Mouse (Mus musculus) cerebellum, adult 8-10 months (tissue): ENCODE measurements at regions not wholly inside any gene's neighbourhood (a gene's known extent, or its start where the extent isn't known, plus 50 kb on each side); places are given as distances from the start of the nearest gene placed in this dataset.
A peak's percentile ranks its signal among the peaks of the same experiment; 100 is the strongest.
"Not testable (repeated sequence)": the region's sequence is repeated elsewhere in the genome, so short reads cannot be mapped to it uniquely, and the experiment has no call there.

ENCODE experiments used
- DNase-seq: peaks from one replicate; pipeline ENCODE4 v3.0.0; 2022

DNA sequence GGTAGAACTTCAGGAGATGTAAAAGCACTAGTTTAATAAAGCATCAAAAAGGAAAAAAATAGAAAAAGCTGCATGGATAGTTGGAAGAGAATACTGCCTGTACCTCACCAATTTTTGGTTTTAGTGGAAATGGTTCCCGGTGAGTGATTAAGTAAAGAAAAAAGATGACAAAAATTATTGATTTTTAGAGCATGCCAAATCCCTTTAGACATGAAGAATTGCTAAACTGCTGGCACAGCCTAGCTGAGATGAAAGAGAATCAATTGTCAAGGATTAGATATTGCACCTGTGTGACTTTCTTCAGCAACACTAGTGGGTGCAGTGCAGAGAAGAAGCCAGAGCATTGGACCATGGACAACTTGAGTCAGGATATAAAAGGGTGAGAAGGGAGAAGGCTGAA lies 348.7 kb upstream of the Cpeb2 start:
- DNase-seq = no peak

DNA sequence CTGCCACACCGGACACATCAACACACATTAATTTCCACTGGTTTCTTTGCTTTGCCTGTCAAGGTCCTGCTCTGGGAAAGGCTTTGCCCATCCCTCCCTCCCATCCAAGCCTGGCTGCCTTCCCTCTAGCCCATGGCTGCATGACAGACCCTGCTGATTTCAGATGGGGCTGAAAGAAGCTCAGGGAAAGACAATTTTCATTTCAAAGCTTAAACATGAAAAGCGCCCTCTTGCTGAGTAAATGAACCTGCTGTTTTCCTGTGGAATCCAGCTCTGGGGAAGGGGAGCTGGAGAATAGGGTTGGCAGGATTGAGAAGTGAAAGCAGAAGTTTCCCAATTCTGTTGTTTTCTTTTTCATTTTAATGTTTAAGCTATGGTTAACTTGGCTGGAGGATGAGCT lies 341.1 kb upstream of the Cpeb2 start:
- DNase-seq = peak; percentile 17

DNA sequence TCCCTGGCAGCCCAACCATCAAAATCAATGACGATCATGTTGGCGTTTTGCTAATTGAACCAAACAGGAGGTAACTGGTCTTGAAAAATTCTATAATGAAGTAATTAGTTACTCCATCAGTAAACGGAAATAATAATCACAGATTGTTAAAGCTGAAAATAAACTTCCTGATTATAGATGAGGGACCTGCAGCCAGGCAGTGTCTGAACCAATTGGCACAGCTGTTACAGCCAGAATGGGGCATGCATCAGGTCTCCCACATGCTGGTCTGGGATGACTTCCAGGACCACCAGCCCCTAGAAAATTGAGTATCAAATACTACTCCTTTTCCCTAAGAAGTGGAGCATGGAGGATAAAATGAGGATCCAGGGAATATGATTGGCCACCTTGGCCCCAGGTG lies 326.8 kb upstream of the Cpeb2 start:
- no peak for DNase-seq

DNA sequence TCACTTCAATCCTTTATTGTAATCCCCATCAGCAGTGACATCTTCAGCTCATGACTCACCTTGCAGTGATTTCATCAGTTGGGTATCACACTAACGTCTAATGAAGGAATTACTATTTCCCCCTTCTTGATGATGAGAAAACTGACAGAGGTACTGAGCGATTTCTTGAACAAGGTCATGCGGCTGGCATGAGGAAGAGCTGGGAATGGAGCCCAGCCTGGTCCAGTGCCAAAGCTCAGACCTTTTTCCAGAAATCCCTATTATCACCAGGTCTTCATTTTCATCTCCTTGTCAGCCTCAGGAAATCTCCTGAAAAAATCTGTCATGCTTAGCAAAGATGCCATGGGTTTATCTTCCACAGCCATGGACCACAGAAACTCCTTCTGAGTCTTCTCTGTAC lies 313.6 kb upstream of the Cpeb2 start:
- peak; percentile 65 for DNase-seq

DNA sequence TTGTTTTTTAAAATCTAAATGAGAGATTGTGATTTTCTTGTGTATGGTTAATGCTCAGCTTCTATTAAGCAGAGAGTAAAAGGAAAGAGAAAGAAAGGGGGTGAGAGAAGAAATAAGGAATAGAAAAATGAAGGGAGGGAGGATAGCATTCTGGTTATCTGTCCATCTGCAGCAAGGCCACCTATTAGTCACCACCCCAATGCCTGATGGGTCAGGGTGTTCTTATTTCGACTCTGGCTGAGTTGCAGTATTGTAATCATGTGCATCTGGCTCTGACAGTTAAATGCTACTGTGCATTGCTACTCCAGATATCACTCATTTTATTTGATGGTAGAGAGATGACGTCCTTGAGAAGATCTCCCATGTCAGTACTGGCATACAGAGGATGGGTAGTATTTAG lies 300.9 kb upstream of the Cpeb2 start:
- DNase-seq = no peak

DNA sequence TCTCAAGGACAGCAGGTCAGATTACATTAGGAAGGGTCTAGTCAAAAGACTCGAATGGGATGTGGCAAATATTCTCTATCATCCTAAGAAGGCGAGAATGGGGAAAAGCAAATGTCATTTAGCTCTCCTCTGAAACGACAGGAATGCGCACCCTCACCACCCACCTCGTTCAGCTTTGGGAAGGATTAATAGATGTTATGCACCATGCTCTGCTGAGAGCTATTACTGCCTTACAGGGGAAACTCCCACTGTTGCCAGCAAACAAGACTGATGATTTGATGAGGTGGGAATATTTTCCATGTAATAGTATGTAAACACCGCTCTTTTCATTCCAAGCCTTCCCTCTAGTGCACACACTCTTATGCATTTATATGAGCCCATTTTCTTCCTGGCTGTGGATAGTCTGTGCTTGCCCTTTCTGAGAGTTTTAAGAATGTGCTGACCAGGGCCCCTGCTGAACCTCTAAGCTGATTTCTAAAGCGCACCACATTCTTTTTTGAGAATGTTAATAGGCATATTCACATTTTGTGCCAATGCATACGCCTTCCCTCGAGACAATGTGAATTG lies 273.6 kb upstream of the Cpeb2 start:
- no peak for DNase-seq

DNA sequence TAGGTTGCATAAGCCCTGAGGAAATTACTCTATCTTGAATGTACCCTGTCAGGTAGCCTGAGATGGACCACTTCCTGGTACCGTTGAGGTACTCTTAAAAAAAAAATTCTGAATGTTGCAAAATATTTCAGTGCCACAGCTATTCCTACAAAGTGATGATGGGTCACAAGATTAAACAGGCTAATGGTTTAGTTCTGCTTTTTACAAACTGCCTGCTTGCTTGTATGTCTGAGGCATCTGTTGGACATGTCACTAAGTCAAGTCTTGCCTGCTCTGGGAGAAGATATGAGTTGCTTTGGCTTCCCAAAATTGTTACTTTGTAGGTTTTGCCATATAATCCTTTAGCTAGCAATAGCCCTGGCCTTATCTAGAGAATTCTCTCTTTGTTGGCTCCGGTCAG lies 266.0 kb upstream of the Cpeb2 start:
- not testable (repeated sequence) for DNase-seq

DNA sequence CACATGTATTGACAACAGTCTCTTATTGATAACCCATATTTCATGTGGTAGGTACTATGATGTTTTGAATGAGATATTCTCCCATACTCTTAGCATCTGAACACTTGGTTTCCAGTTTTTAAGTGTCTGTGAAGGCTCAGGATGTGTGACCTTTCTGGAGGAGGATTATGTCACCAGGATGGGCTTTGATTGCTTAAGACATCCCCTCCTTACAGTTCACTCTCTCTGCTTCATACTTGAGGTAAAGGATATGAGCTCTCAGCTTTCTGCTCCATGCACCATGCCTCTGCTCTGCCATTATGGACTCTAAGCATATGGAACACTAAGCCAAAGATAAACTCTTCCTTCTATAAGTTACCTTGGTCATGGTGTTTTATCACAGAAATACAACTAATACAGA lies 263.8 kb upstream of the Cpeb2 start:
- no peak for DNase-seq

DNA sequence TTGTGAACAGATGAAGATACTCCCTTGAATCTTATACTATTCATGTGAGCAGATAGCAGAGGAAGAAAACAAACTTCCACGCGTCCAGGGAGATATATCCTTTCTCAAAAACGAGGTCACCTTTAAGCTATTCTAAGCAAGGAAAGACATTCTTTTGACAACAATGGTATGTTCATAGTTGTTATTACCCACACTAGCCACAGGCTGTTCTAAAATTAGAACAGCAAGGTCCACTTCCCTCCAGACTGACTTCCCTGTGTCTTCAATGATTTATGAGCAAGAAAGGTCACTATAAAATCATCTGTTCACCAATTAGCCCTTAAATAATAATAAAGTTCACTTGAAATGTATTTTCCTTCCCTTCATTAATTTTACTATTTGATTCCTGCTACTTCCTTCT lies 263.3 kb upstream of the Cpeb2 start:
- DNase-seq = no peak

DNA sequence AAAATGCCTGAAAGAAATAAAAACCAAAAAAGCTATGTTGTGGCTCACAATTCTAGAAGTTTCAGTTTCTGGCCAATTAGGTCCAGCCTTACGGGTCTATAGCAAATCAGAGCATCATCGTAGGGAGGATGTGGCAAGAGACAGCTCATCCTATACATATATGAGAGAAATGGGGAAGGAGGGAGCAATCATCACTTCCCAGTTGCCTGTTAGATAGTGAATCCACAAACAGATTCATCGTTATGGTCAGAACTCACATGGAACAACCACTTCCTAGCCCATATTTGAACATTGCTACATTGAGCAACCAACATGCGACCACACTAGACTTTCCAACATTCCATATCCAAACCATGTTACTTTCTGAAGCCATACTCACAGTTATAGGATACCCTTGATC lies 255.9 kb upstream of the Cpeb2 start:
- no peak for DNase-seq

DNA sequence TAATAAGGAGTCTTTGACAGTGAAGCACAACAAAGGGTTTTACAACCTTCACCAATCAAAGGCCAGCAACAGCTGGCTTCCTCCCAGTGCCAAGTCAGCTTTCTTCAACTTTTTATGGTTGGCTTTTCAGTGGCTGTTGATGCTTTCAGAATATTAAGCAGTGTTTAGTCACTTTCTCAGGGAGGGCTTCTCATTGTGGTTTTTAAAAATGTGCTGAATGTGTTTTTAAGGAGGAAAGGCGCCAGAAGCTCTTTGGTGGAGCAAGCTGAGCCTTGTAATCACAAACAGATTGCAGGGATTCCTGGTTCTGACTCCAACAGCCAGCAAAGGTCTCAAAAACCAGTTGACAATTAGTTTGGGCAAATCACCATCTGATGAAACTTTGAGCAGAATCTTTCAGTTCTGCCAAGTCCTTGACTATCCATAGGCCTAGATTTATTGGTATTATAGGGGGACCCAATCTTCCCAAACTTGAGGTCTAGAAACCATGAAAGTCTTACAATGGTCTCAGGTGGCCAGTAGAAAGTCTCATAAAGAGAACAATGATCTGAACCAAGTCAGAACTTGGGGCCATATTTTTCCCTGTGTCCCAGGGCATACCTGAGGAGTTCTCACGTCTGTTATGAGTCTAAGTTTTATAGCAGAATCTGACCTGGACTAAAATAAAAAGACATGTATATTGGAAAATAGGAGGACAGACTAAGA lies 251.9 kb upstream of the Cpeb2 start:
- no peak for DNase-seq

DNA sequence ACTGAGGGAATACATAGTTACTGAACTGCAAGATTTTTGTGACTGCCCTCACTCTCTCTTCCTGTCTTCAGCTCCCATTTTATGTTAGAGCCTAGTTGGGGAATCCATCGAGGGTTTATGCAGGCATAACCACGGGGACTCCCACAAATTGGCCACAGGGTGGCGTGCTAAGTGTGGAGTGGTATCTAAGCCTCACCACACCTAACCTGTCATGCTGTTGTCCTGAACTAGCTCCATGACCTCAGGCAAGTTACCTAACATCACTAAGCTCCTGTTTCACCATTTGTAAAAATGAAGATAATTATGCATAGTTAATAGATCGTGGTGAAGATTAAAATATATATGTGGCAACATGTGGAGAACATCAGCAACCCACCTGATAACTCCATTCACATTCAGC lies 246.8 kb upstream of the Cpeb2 start:
- no peak for DNase-seq

DNA sequence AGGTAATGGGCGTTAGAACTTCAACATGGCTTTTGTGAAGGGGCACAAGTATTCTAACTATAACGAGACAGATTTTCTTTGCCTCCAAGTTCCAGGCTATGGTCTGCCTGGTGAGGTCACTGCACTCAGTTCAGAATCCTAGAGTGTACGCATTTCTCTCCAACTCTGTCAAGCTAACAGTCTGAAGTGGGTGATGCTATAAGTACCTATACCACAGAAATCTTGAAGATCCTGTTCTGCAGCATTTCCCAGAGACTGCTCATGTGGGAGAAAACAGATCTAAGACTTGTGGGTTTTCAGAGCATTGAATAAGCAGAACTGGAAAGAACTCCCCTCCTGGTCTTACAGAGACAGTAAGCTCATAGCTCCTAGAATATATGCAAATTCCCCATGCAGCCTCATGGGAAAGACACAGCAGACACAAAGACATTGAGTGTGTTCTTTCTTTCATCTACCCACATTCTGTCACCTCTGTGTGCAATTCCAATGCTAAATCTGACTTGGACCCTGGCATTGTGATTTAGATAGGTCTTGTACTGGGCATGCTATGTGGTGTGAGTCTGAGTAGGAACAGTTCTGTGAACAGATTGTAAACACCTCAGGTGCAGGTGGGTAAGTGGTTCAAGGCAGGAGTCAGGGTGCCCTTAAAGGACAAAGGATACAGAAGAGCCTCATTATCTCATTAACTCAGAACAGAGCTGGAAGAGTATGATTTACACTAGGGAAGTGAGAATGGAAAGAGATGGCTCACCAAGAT lies 245.1 kb upstream of the Cpeb2 start:
- DNase-seq = no peak

DNA sequence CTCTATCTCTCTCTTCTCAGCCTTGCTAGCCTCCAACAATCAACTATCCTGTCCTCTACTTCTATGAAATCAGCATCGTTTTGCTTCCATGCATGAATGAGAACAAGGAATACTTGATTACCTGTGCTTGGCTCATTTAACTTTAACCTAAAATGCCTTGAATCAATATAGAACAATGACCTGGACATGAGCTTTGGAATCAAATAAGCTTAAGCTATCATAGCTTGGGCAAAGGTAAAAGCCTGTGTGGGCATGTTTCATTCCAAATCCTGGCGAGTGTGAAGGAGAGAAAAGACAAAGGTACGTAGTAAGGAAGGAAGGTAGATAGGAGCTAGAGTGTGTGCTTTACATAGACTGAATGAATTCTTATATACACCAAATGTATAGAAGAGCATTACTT lies 243.7 kb upstream of the Cpeb2 start:
- no peak for DNase-seq

DNA sequence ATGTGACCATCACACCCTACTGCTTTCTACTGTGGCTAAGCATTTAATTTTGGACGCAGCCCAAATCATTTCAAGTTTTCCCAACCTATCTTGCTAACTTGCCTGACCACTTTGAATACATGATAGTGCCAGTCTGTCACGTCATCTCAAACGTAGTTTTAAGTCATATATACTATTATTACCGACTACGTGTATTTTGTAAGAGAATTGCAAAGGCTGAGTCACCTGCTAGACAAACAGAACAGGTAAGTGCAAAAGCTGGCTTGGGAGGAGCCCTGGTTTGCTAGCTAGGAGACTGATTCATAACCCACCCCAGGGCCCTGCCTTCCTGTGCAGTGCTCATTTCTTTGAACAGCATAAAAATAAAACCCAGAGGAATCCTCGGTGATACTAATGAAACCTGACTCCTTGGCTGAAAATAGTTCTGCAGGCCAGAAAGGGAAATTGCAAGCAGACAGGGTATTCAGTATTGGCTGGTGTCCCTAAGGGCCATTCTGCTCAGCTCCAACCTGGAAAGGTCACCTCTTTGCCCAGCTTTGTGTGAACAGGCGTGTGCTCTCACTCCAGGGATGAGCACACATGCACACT lies 208.9 kb upstream of the Cpeb2 start:
- peak; percentile 30 for DNase-seq

DNA sequence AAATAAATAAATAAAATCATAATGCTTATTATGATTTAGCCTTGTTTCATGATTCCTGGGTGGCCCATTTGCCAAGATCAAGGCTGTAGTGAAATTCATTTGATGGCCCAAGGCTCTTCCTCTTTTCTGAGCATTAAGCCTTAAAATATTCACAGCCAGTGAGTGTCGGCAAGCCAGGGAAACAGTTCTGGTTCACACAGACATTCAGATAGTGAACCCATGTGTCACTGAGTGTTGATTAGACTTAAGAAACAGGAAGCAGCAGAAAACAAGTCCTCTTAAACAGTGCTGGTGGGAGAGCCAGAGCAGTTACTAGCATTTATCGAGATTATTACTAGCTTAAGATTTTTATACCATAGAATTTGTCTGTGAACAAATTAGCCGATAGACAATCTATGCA lies 201.7 kb upstream of the Cpeb2 start:
- DNase-seq = no peak

DNA sequence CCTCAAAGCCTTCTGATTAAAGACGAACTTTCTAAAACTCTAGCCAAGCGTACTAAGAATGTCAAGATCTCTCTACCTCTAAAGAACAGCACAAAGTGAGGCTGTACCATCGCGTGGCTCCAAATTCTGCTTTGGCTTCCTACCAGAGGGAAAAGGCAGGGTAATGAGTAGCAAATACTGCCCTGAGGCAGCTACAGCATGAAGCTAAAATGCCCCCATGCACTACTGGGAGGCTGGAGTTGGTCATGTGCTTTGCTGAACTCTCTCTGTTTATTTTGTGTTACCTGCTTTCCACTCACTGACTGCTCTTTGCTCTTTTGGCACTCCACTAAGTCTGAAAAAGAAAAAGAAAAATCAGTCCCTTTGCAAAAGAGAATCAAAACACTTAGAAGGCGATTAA lies 201.1 kb upstream of the Cpeb2 start:
- DNase-seq = no peak

DNA sequence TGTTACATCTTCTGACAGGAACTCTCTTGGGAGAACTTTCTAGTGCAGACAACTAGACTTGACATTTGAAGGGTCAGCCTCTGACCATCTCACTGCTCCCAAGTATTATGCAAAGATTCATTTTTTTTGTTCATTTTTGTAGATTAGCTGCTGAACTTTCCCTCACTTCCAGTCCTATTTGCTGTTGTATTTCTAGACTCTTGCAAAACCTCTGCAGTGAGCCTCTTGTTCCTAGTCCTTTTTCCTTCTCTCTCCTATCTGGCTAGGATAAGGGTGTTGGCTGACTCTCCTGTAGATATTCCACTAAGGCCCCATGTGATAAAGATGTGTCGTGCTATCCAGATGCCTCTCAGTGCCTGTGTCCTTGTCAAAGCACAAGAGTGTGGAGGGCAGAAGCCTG lies 198.5 kb upstream of the Cpeb2 start:
- DNase-seq = no peak

DNA sequence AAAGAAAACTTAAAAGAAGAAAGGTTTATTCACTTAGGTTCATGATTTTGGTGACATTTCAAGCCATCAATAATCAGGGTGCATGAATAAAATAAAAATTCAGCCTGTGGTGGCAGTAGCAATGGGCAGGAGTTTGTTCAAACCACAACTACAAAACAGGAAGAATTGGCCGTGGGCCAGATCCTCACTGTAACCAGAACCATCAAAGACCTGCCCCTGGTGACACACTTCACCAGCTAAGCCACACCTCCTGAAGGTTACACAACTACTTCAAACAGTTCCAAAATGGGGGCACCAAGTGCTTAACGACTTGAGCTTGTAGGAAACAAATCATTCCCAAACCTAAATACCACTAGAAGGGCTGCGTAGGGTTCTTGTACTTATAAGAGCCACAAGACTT lies 195.4 kb upstream of the Cpeb2 start:
- no peak for DNase-seq

DNA sequence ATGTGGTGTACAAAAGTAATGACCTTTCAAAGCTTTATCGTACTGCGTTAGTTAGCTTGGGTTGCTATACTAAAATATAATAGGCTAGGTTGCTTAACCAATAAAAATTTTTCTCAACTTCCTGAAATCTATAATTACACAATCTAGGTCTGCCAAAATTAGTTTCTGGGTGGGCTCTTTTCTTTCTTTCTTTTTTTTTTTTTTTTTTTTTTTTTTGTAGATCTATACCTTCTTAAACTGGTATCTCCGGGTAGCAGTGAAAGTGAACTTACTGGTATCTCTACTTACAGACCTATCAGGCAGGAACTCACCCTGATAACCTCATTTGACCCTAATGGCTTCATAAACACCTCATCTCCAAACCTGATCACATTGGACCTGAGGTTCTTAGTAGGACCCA lies 193.4 kb upstream of the Cpeb2 start:
- DNase-seq = no peak

DNA sequence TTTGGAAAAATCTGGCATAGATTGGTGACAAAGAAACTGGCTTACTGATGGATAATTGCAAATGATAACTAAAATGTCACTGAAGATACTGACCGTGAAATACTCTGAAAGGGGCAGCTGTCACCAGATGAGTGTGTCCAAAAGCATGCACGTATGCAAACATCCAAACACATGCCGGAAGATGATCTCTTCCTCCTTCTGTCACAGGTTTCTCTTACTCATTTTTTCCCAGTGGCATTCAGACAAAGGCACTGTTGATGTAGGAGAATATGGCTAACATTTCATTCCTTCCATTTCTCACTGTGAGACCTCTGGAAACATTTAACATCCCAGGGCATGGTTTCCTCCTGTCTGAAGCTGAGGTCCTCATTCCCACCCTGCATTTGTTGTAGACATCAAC lies 190.4 kb upstream of the Cpeb2 start:
- DNase-seq = no peak

DNA sequence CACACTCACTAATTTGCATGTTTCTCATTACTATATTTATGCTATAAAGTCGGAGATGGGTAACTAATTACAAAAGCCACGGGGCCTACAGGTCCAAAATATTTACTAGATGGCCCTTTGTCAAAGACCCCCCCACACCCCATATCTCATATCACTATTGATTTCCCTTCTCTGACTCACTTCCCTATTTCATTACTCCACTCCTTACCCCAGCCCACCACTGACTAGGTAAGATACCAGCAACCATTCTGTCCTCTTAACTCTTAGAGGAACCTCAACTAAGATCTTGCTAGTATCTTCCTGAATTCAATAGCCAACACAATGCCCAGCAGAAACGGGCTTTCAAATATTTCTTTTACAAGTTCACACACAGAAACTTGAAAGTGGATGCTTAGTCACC lies 187.1 kb upstream of the Cpeb2 start:
- DNase-seq = no peak

DNA sequence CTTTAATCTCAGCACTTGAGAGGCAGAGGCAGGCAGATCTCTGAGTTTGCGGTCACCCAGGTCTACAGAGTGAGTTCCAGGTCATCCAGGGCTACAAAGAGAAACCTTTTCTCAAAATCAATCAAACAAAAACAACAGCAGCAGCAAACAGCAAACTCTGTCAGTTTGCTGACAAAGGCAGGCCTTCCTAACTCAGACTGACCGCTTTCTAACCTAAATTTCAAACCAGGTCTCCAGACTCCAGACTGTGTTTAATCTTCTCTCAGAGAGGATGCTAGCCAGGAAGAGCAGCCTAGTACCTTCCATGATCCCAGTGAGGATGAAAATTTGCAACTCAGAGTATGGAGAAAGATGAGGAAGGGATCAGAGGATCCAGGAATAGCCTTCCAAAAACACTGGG lies 185.7 kb upstream of the Cpeb2 start:
- DNase-seq = no peak
